Mouse (Mus musculus): ENCODE results near the gene Ntn3. TPM values are rescaled to one million over a fixed set of nuclear protein-coding genes. Genes with fewer than 3 reads are reported as not detected.

Gene Ntn3
- polyA plus RNA-seq, 1 experiment, result 0.13 TPM

- Histone ChIP-seq H3K4me2 (ENCODE audit: low read depth) (no peak overlapping the region), H3K27me3 (ENCODE audit: control insufficient read depth, insufficient read depth, insufficient read length) (no peaks in the 10 kb centered on the region), H3K79me2 (ENCODE audit: control insufficient read depth, insufficient read depth) (no peaks in the 10 kb centered on the region), H3ac (ENCODE audit: control insufficient read depth, insufficient read length) (no peak overlapping the region), H3K36me3 (ENCODE audit: control insufficient read depth, insufficient read depth) (no peaks in the 10 kb centered on the region), H3K4me3 (no peak overlapping the region)
- TF ChIP-seq MYOD1 (IDR thresholded peaks at IDR 0.05; ENCODE audit: control insufficient read depth in 1 of 3, insufficient read length in 2 of 3, low read depth in 2 of 3) (no peak), E2F4 (IDR thresholded peaks at IDR 0.05; ENCODE audit: insufficient read depth) (no peak), POLR2AphosphoS2 (IDR thresholded peaks at IDR 0.05; ENCODE audit: insufficient read length, low read depth) (no peak), POLR2A (IDR thresholded peaks at IDR 0.05; ENCODE audit: insufficient read length, low read depth) (no peak), TCF3 (IDR thresholded peaks at IDR 0.05; ENCODE audit: insufficient read length, low read depth) (no peak), MYOG (IDR thresholded peaks at IDR 0.05; ENCODE audit: control insufficient read depth in 1 of 3, insufficient read depth in 1 of 3, insufficient read length in 2 of 3, low read depth in 2 of 3) (no peak), CEBPB (IDR thresholded peaks at IDR 0.05; ENCODE audit: insufficient read depth, poor library complexity, severe bottlenecking) (no peak), USF1 (IDR thresholded peaks at IDR 0.05; ENCODE audit: low read depth) (no peak), MAX (IDR thresholded peaks at IDR 0.05; ENCODE audit: low read depth) (no peak), SRF (IDR thresholded peaks at IDR 0.05; ENCODE audit: control insufficient read depth, insufficient read length, low read depth) (no peak), REST (IDR thresholded peaks at IDR 0.05; ENCODE audit: insufficient read depth, insufficient read length) (no peak), TCF12 (IDR thresholded peaks at IDR 0.05; ENCODE audit: insufficient read depth, poor library complexity, severe bottlenecking) (no peak)
These were observed 54.9 kb downstream of the Ntn3 start for GRCm38 (mm10) chr17:24154463-24154862.

Other genes with a start within 250 kb of the Ntn3 start
- gene Prss30, start 229.0 kb downstream of the Ntn3 start, polyA plus RNA-seq (2012; fragmentation: generic; extraction: Trizol), result 0.06 TPM
- gene Prss22, start 211.4 kb downstream of the Ntn3 start, polyA plus RNA-seq (2012; fragmentation: generic; extraction: Trizol), result 0.04 TPM
- gene Prss27, start 171.4 kb downstream of the Ntn3 start, polyA plus RNA-seq (2012; fragmentation: generic; extraction: Trizol), result 0.14 TPM
- gene Kctd5, start 136.0 kb downstream of the Ntn3 start, polyA plus RNA-seq (2012; fragmentation: generic; extraction: Trizol), result 41.5 TPM
- 10.1 TPM for gene Pdpk1, start 58.6 kb downstream of the Ntn3 start, polyA plus RNA-seq (2012; fragmentation: generic; extraction: Trizol)
- gene Amdhd2, start 45.8 kb downstream of the Ntn3 start, polyA plus RNA-seq (2012; fragmentation: generic; extraction: Trizol), result 29.8 TPM
- 432 TPM for gene Atp6v0c, start 39.8 kb downstream of the Ntn3 start, polyA plus RNA-seq (2012; fragmentation: generic; extraction: Trizol)
- 4.3 TPM for gene Tbc1d24, start 4.0 kb downstream of the Ntn3 start, polyA plus RNA-seq (2012; fragmentation: generic; extraction: Trizol)
- gene Tedc2, start 11.3 kb upstream of the Ntn3 start, polyA plus RNA-seq (2012; fragmentation: generic; extraction: Trizol), result 3.7 TPM
- gene Ccnf, start 42.0 kb upstream of the Ntn3 start, polyA plus RNA-seq (2012; fragmentation: generic; extraction: Trizol), result 13.3 TPM
- gene Abca17, start 141.5 kb upstream of the Ntn3 start, polyA plus RNA-seq (2012; fragmentation: generic; extraction: Trizol), result not detected
- 1.4 TPM for gene Abca3, start 142.4 kb upstream of the Ntn3 start, polyA plus RNA-seq (2012; fragmentation: generic; extraction: Trizol)
- gene Rnps1, start 205.0 kb upstream of the Ntn3 start, polyA plus RNA-seq (2012; fragmentation: generic; extraction: Trizol), result 53.7 TPM
- 52.6 TPM for gene Eci1, start 217.1 kb upstream of the Ntn3 start, polyA plus RNA-seq (2012; fragmentation: generic; extraction: Trizol)
- gene Dnase1l2, start 233.6 kb upstream of the Ntn3 start, polyA plus RNA-seq (2012; fragmentation: generic; extraction: Trizol), result 1.0 TPM

All from myocyte (in vitro differentiated cells).